ENCODE assay signal across 13 mouse cellular contexts in the genomic region with DNA sequence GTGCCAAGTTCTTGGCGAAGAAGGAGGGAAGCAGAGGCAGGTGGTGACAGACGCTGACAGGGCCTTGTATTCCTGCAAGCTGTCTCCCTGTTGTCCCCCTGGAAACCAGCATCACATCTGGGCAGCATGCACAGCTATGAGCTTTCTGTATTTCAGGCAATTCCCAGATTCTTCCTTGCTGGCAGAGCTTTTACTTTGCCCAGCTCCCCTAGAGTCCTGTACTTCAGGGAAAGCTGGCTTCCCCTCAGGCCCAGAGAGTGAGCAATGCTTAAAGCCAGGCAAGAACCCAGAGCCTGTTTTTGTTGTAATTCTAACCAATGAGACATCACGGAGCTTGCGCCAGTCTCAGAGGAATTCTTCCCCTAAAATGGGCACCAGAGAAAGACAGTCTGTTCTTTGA.
"Had no signal": no experiment of that assay in that cellular context is flagged by ENCODE, and none has a peak within 500 bp of the region (broad histone marks: within the 10 kb centered on the region; RNA-seq: fewer than 3 reads in every experiment).

No protein-coding gene starts in this region.

- ATAC-seq: intestine, embryonic 16.5 days had no signal

- DNase-seq: kidney, adult 18-20 months; kidney, adult 9 months; kidney, postnatal 14 days; kidney, postnatal 4 days; liver, embryonic 13.5 days; lung, adult 2 months; lung, postnatal 14 days; lung, postnatal 4 days; midbrain, embryonic 14.5 days; right cerebral cortex, postnatal 25 days; thymus, adult 18-20 months; thymus, postnatal 36 days had no signal
